Mouse (Mus musculus) bone marrow, adult 2 months (tissue): ENCODE data around the gene Icam1.

Experiments
- CTCF ChIP-seq: fragments of 200-500 bp; IDR thresholded peaks from 2 replicates; pipeline ENCODE4 v1.5.1; 2011; ENCODE audit warnings: low read length, control low read depth; ENCODE audit not compliant: control insufficient read depth, insufficient read depth
- POLR2A ChIP-seq: fragments of 200-500 bp; IDR thresholded peaks from 2 replicates; pipeline ENCODE4 v1.6.1; 2011; ENCODE audit warnings: low read depth, mild to moderate bottlenecking, control low read depth, low read length, borderline replicate concordance; ENCODE audit not compliant: control insufficient read depth

- TF ChIP-seq CTCF, result no peak
- TF ChIP-seq POLR2A, result no peak
Measured at GRCm38 (mm10) chr9:20987953-20988352, 27.8 kb upstream of the Icam1 start.
